Comparison of ENCODE assay signal across 1 mouse cellular context in the genomic region with DNA sequence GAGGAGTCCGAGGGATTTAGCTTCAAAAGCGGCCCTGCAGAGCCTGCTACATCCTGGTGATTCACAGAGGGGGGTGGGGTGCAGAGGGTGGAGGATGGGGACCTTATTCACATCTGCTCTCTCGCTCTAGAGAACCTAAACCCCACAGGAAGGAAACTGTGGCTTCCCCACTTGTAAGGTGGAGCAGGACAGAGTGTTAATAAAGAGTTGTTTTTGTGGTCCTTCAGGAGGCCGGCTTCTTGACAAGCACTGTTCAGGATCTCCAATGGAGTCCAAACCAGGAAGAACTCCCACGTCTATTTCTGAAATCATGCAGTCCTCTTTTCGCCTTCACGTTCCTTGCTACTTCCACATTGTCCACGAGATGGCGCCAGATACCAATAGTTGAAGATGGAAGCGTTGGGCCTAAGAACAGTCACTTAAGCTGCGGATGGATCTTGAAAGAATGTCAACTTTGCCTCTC.
TF ChIP-seq lines count a peak whose summit lies in the region.

No protein-coding gene starts in this region.

TF ChIP-seq in C2C12, 6 proteins besides CTCF, POLR2A, EP300 and RAD21:
- no peak for TF ChIP-seq MYOD1 (IDR thresholded peaks at IDR 0.05; ENCODE audit: control insufficient read depth, insufficient read length, low read depth)
- no peak for TF ChIP-seq MYOG (IDR thresholded peaks at IDR 0.05; ENCODE audit: control insufficient read depth, extremely low read depth, insufficient read length)
- no peak for TF ChIP-seq MAX (IDR thresholded peaks at IDR 0.05)
- TF ChIP-seq FOSL1 (IDR thresholded peaks at IDR 0.05; ENCODE audit: insufficient read depth, low read length, poor library complexity, severe bottlenecking) = no peak
- no peak for TF ChIP-seq CEBPB (IDR thresholded peaks at IDR 0.05; ENCODE audit: low read depth)
- no peak for TF ChIP-seq USF1 (IDR thresholded peaks at IDR 0.05; ENCODE audit: low read depth)
TF ChIP-seq in C2C12: peak in this region for 0.
